Mouse (Mus musculus): ENCODE data around the gene Cdk19. TPM values are rescaled to one million over a fixed set of nuclear protein-coding genes. Genes with fewer than 3 reads are reported as not detected.

The Cdk19 gene
- polyA plus RNA-seq, 1 experiment from 2014 or later = 8.6 TPM

DNA sequence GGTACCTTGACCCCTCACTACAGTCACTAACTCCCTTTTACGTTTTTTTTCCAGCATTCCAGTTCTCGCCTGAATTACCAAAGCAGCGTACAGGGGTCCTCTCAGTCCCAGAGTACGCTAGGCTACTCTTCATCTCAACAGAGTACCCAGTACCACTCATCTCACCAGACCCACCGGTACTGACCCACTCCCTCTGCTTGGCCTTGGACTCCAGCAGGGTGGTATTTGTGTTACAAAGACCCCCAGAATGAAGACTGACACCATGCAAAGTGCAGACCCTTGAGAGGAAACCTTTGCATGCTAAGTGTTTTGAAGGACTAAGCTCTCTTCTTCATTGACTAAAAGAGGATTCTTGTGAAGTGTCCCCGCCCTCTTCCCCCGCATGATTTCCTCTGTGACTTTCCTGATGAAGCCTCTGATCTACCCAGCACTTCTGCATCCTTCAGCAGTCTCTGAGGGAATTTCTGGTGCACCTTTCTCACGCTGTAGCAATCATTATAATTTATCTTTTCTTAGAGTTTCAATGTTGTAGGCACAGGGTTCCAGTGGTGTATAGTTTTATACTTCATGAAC, 140.3 kb downstream of the Cdk19 start:
- Histone ChIP-seq H3K9me3 (no peaks in the 10 kb centered on the region), H3K4me1 (no peaks in the 10 kb centered on the region), H3K27me3 (replicated peaks) (no peaks in the 10 kb centered on the region), H3K9ac (no peak overlapping the region), H3K4me2 (no peak overlapping the region), H3K27ac (no peak overlapping the region), H3K4me3 (no peak overlapping the region), H3K36me3 (replicated peaks) (peaks cover 14% of the 10 kb centered on the region; the same call in 1 of the 2 replicates)
- no peak for ATAC-seq (replicated peaks)
- WGBS = 75% methylated on average over 8 of the region's 8 CpGs

- Histone ChIP-seq H3K4me1 (no peaks in the 10 kb centered on the region), H3K4me2 (no peak overlapping the region), H3K9ac (no peak overlapping the region), H3K27me3 (replicated peaks) (no peaks in the 10 kb centered on the region), H3K4me3 (no peak overlapping the region), H3K27ac (no peak overlapping the region), H3K36me3 (replicated peaks) (peaks cover 14% of the 10 kb centered on the region; the same call in 1 of the 2 replicates), H3K9me3 (no peaks in the 10 kb centered on the region)
- no peak for ATAC-seq (replicated peaks)
- 89% methylated on average over 3 of the region's 3 CpGs for WGBS
Measured at GRCm38 (mm10) chr10:40481534-40481933, 142.2 kb downstream of the Cdk19 start.

DNA sequence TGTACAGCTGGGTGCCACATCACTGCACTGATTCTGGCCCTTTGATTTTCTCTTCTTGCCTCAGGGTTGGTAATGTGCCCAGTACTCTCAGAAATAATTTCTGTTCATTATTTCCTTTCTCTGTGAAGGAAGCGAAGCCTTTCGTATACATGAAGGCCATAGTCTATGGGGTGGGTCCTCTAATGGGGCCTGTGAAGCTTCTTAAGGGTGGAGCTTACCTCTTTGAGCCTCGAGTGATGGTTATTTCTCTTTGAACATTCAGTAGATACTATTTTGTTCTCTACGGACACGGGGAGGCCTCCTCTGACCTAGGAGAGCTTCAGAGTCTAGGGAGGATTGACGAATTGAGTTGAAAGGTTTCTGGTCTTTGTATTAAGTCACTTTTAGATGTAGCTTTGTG, 142.9 kb downstream of the Cdk19 start:
- 78% methylated on average over 6 of the region's 6 CpGs for WGBS
- Histone ChIP-seq H3K36me3 (replicated peaks) (peaks cover 14% of the 10 kb centered on the region; the same call in 1 of the 2 replicates), H3K4me2 (no peak overlapping the region), H3K9me3 (no peaks in the 10 kb centered on the region), H3K27me3 (replicated peaks) (no peaks in the 10 kb centered on the region), H3K27ac (no peak overlapping the region), H3K9ac (no peak overlapping the region), H3K4me1 (no peaks in the 10 kb centered on the region), H3K4me3 (no peak overlapping the region)
- peak; percentile 83 for ATAC-seq (replicated peaks)

GRCm38 (mm10) chr10:40489086-40489796, 149.9 kb downstream of the Cdk19 start:
- WGBS = 92% methylated on average over 6 of the region's 6 CpGs
- H3K4me3 ChIP-seq = no peak overlapping the region
- H3K4me1 ChIP-seq = no peaks in the 10 kb centered on the region
- no peaks in the 10 kb centered on the region for H3K36me3 ChIP-seq (replicated peaks)
- no peaks in the 10 kb centered on the region for H3K27me3 ChIP-seq (replicated peaks)
- no peak overlapping the region for H3K9ac ChIP-seq
- H3K4me2 ChIP-seq = no peak overlapping the region
- H3K9me3 ChIP-seq = no peaks in the 10 kb centered on the region
- no peak overlapping the region for H3K27ac ChIP-seq
- no peak for ATAC-seq (replicated peaks)

DNA sequence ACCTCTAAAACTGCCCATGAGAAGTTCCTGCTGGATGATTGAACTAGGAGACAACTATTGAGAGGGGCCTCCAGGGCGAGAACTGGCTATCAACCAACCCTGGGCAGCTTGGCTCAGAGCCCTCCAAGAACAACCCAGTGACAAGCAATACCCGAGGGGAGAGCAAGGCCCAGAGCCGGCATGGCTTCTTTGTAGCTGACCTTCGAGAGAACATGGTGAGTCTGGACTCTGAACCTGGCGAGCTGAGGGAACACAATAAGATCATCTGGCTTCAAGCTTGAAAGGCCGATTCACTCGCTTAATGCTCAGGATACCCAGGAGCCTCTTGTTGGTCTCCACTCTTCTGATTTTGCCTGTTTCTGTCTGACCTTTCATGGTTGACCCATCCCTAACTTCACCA, 151.8 kb downstream of the Cdk19 start:
- Histone ChIP-seq H3K4me2 (no peak overlapping the region), H3K36me3 (replicated peaks) (no peaks in the 10 kb centered on the region), H3K27me3 (replicated peaks) (no peaks in the 10 kb centered on the region), H3K9me3 (no peaks in the 10 kb centered on the region), H3K4me1 (no peaks in the 10 kb centered on the region), H3K4me3 (no peak overlapping the region), H3K9ac (no peak overlapping the region), H3K27ac (no peak overlapping the region)
- WGBS = 94% methylated on average over 7 of the region's 7 CpGs
- no peak for ATAC-seq (replicated peaks)

- WGBS = 77% methylated on average over 10 of the region's 10 CpGs
- no peak overlapping the region for H3K4me2 ChIP-seq
- H3K9me3 ChIP-seq = no peaks in the 10 kb centered on the region
- no peak overlapping the region for H3K9ac ChIP-seq
- no peak for ATAC-seq (replicated peaks)
- H3K27me3 ChIP-seq (replicated peaks) = no peaks in the 10 kb centered on the region
- no peaks in the 10 kb centered on the region for H3K36me3 ChIP-seq (replicated peaks)
- H3K27ac ChIP-seq = no peak overlapping the region
- no peaks in the 10 kb centered on the region for H3K4me1 ChIP-seq
- no peak overlapping the region for H3K4me3 ChIP-seq
Measured at GRCm38 (mm10) chr10:40491748-40492147, 152.4 kb downstream of the Cdk19 start.

GRCm38 (mm10) chr10:40494181-40495162, 155.1 kb downstream of the Cdk19 start:
- H3K9me3 ChIP-seq = no peaks in the 10 kb centered on the region
- no peak overlapping the region for H3K9ac ChIP-seq
- H3K4me1 ChIP-seq = 0 out of 2 replicates have a peak, but pooled peaks cover 3% of the 10 kb centered on the region
- no peak overlapping the region for H3K4me2 ChIP-seq
- no peak overlapping the region for H3K4me3 ChIP-seq
- no peaks in the 10 kb centered on the region for H3K36me3 ChIP-seq (replicated peaks)
- WGBS = 82% methylated on average over 9 of the region's 9 CpGs
- ATAC-seq (replicated peaks) = no peak
- H3K27ac ChIP-seq = no peak overlapping the region
- no peaks in the 10 kb centered on the region for H3K27me3 ChIP-seq (replicated peaks)

DNA sequence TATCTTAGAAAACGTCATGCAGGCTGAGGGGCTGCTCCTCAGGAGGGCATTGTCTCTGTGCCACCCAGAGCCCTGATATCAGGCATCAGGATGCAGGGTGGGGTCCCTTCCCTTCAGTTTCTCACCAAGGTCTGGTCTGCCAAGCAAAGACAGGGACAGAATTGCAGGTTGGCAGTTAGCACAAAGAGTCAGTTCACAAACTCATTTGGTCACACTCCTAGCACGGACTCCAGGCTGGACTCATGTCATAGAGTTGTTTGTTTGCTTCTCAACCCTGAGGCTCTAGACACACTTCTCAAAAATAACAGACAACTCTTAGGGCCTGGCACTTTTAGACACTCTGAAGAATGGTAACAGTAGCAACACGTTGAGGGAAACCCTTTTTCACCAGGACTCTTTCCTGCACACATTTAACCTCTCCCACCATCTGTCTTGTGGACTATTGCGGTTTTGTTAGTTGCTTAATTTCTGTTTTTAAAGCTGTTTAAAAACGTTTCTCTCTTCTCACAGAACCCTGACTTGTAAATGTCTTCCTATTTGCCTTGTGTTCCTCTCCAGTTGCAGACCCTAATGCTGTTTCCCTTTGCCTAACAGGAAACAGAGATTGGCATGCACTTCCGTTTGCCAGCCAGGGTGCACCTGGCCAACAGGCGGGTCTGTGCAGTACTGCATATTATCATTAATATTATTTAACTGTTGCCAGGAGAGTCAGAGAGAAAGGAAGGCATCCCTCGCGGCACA, 158.1 kb downstream of the Cdk19 start:
- whole genome bisulfite sequencing = 65% methylated on average over 9 of the region's 9 CpGs
- no peaks in the 10 kb centered on the region for H3K9me3 ChIP-seq
- H3K27ac ChIP-seq = no peak overlapping the region
- H3K4me1 ChIP-seq = 0 out of 2 replicates have a peak, but pooled peaks cover 9% of the 10 kb centered on the region
- no peaks in the 10 kb centered on the region for H3K27me3 ChIP-seq (replicated peaks)
- H3K9ac ChIP-seq = no peak overlapping the region
- no peaks in the 10 kb centered on the region for H3K36me3 ChIP-seq (replicated peaks)
- ATAC-seq (replicated peaks) = no peak
- H3K4me2 ChIP-seq = no peak overlapping the region
- no peak overlapping the region for H3K4me3 ChIP-seq

- 91% methylated on average over 4 of the region's 4 CpGs for WGBS
- Histone ChIP-seq H3K9me3 (no peaks in the 10 kb centered on the region), H3K4me1 (0 out of 2 replicates have a peak, but pooled peaks cover 9% of the 10 kb centered on the region), H3K4me2 (no peak overlapping the region), H3K27ac (no peak overlapping the region), H3K27me3 (replicated peaks) (no peaks in the 10 kb centered on the region), H3K36me3 (replicated peaks) (no peaks in the 10 kb centered on the region), H3K9ac (no peak overlapping the region), H3K4me3 (no peak overlapping the region)
- ATAC-seq (replicated peaks) = no peak
Measured at GRCm38 (mm10) chr10:40498426-40498825, 159.1 kb downstream of the Cdk19 start.

DNA sequence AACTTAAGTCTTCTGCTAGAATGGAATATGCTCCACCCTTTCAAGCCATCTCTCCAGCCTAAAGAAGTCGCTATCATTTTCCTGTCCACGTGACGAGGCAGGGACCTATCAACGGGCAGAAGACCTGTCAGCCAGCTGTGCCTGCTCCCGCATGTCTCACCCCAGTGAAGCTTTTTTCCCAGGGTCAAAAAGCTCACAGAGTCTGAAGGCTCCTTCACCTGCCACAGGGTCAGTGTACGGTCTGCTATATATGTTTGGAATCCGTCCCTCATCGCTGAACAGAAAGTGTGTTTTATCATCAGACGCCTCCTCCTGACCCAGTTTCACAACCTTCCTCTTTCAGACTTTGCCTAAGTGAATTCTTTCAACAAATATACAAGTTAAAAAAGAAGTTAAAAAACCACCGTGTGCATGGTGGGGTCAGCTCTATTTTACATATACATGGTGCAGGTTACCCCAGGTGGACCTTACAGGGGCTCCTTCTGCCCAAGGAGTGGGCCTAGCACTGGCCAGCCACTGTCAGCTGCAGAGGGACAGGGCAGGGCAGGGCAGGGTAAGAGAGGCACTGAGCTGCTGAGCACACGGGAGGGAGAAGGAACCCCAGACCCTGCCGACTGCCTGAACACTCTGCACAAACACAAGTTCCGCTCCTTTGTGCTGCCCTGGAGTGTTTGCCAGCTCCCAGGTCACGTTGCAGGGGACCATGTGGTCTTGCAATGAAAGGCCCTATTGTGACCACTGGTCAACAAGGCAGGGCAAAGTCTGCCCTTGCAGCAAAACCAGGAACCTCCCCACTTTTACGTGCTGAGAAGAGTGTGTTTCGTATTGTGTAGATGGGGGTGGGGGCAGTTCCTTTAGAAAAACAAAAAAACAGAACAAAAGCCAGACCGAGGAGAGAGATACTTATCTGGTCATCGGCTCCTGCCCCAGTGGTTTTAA, 160.2 kb downstream of the Cdk19 start:
- Histone ChIP-seq H3K27ac (0 out of 2 replicates have a peak overlapping the region, but pooled peaks have one; percentile 50), H3K4me2 (no peak overlapping the region)
- 49% methylated on average over 18 of the region's 18 CpGs for WGBS

DNA sequence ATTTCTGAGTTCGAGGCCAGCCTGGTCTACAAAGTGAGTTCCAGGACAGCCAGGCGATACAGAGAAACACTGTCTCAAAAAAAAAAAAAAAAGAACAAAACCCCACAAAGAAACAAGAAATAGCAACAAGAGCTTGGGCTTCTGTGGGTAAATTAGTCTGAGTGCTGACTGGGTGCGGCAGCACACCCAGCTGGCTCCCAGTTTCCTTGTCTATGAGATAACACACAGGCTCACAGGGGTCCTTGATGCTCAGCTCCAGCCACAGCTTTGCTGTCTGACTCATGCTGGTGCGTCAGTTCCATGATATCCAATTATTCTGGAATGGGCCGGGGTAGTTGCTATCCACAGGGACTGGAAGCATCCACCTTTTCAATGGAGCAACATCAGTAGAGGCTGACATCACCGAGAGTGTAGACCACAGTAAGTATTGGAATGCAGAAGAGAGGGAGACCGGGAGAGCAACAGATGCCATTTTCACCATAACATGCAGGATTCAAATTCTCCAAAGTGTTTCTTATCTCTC, 161.4 kb downstream of the Cdk19 start:
- Histone ChIP-seq H3K9ac (no peak overlapping the region), H3K4me1 (0 out of 2 replicates have a peak, but pooled peaks cover 9% of the 10 kb centered on the region), H3K4me2 (no peak overlapping the region), H3K36me3 (replicated peaks) (no peaks in the 10 kb centered on the region), H3K9me3 (no peaks in the 10 kb centered on the region), H3K27me3 (replicated peaks) (no peaks in the 10 kb centered on the region), H3K4me3 (no peak overlapping the region), H3K27ac (no peak overlapping the region)
- ATAC-seq (replicated peaks) = no peak
- WGBS = 92% methylated on average over 7 of the region's 7 CpGs

More for the DNA sequence above, 160.2 kb downstream of the Cdk19 start:
- no peak overlapping the region for H3K9ac ChIP-seq
- no peaks in the 10 kb centered on the region for H3K9me3 ChIP-seq
- peak; percentile 75 for ATAC-seq (replicated peaks)
- H3K27me3 ChIP-seq (replicated peaks) = no peaks in the 10 kb centered on the region
- no peak overlapping the region for H3K4me3 ChIP-seq
- 0 out of 2 replicates have a peak, but pooled peaks cover 9% of the 10 kb centered on the region for H3K4me1 ChIP-seq
- H3K36me3 ChIP-seq (replicated peaks) = no peaks in the 10 kb centered on the region
